In genomic region chr8:120292316-120293107, GRCm38 (mm10) we compare ENCODE assay signal across 8 mouse cellular contexts.
DNase-seq lines count a peak whose midpoint lies in the region; ATAC-seq and TF ChIP-seq lines count a peak whose summit lies in the region.

No protein-coding gene starts in this region.

- H3K27me3 ChIP-seq in forebrain, embryonic 13.5 days, result 0 out of 2 replicates have a peak, but pooled peaks cover 3% of the 10 kb centered on the region
- peaks cover 16% of the 10 kb centered on the region; the same call in 1 of the 2 replicates for H3K27me3 ChIP-seq in midbrain, embryonic 12.5 days
- H3K27me3 ChIP-seq in stomach, postnatal 0 days (ENCODE audit: control insufficient read depth, insufficient read depth, low read length), result no peaks in the 10 kb centered on the region

- peak overlapping the region; percentile 77 for H3K27ac ChIP-seq in forebrain, embryonic 13.5 days
- H3K27ac ChIP-seq in midbrain, embryonic 12.5 days (replicated peaks), result peak overlapping the region; percentile 88
- H3K27ac ChIP-seq in stomach, postnatal 0 days (replicated peaks), result no peak overlapping the region

- WGBS in forebrain, embryonic 13.5 days, result 35% methylated on average over 8 of the region's 8 CpGs
- 36% methylated on average over 8 of the region's 8 CpGs for WGBS in midbrain, embryonic 12.5 days
- WGBS in stomach, postnatal 0 days, result 57% methylated on average over 8 of the region's 8 CpGs

- ATAC-seq in forebrain, embryonic 13.5 days, result peak; percentile 44
- no peak for ATAC-seq in midbrain, embryonic 12.5 days (ENCODE audit: low FRiP score, low read depth)
- ATAC-seq in stomach, postnatal 0 days (ENCODE audit: low FRiP score, low TSS enrichment), result 0 out of 2 replicates have a peak, but pooled peaks have one; percentile 8

- peak overlapping the region; percentile 13; the same call in 1 of the 2 replicates for H3K4me2 ChIP-seq in forebrain, embryonic 13.5 days
- peak overlapping the region; percentile 17; the same call in 1 of the 2 replicates for H3K4me2 ChIP-seq in midbrain, embryonic 12.5 days (replicated peaks)
- no peak overlapping the region for H3K4me2 ChIP-seq in stomach, postnatal 0 days (replicated peaks; ENCODE audit: low read depth)

- intact Hi-C loops in gastrocnemius, postnatal 36 days (cut with DNase I), result no loop called here

- no peaks in the 10 kb centered on the region for H3K36me3 ChIP-seq in forebrain, embryonic 13.5 days (ENCODE audit: poor library complexity, severe bottlenecking)
- H3K36me3 ChIP-seq in midbrain, embryonic 12.5 days, result no peaks in the 10 kb centered on the region
- no peaks in the 10 kb centered on the region for H3K36me3 ChIP-seq in stomach, postnatal 0 days (ENCODE audit: control insufficient read depth, insufficient read depth, low read length)

- TF ChIP-seq CTCF in stomach, postnatal 0 days (IDR thresholded peaks at IDR 0.05; ENCODE audit: low read depth), result no peak

- H3K9ac ChIP-seq in forebrain, embryonic 13.5 days, result no peak overlapping the region
- H3K9ac ChIP-seq in midbrain, embryonic 12.5 days (replicated peaks), result peak overlapping the region; percentile 43; the same call in 1 of the 2 replicates
- H3K9ac ChIP-seq in stomach, postnatal 0 days (ENCODE audit: low read length), result no peak overlapping the region

- no peak overlapping the region for H3K4me3 ChIP-seq in forebrain, embryonic 13.5 days
- no peak overlapping the region for H3K4me3 ChIP-seq in midbrain, embryonic 12.5 days
- no peak overlapping the region for H3K4me3 ChIP-seq in stomach, postnatal 0 days (ENCODE audit: low read depth, low read length)

- peak; percentile 57 for DNase-seq in gastrocnemius, postnatal 10 days
- no peak for DNase-seq in gastrocnemius, postnatal 36 days
- DNase-seq in NIH3T3 (ENCODE audit: low read depth), result peak; percentile 37
- DNase-seq in layer of hippocampus, postnatal 36 days, result peak; percentile 69 to 81
- no peak for DNase-seq in stomach, postnatal 0 days (ENCODE audit: low spot score)
- DNase-seq in ovary, postnatal 10 days (ENCODE audit: low spot score), result no peak

- no peak for TF ChIP-seq EP300 in stomach, postnatal 0 days (optimal IDR thresholded peaks at IDR 0.05)

- peaks cover 97% of the 10 kb centered on the region for H3K4me1 ChIP-seq in forebrain, embryonic 13.5 days
- peaks cover 95% of the 10 kb centered on the region for H3K4me1 ChIP-seq in midbrain, embryonic 12.5 days
- H3K4me1 ChIP-seq in stomach, postnatal 0 days (replicated peaks; ENCODE audit: control insufficient read depth, insufficient read depth), result peaks cover 7% of the 10 kb centered on the region

- no peaks in the 10 kb centered on the region for H3K9me3 ChIP-seq in forebrain, embryonic 13.5 days (replicated peaks)
- H3K9me3 ChIP-seq in midbrain, embryonic 12.5 days, result no peaks in the 10 kb centered on the region
- no peaks in the 10 kb centered on the region for H3K9me3 ChIP-seq in stomach, postnatal 0 days (ENCODE audit: control insufficient read depth, low read length)

Comparison
In these comparisons a context has a peak if more than half of its experiments do, and no peak if none do; other contexts are left out.
1. DNase-seq: peak in gastrocnemius, postnatal 10 days (single experiment), NIH3T3 (single experiment) and layer of hippocampus, postnatal 36 days (2 of 2); none in gastrocnemius, postnatal 36 days (0 of 2), stomach, postnatal 0 days (single experiment) and ovary, postnatal 10 days (single experiment).